In the genomic region with DNA sequence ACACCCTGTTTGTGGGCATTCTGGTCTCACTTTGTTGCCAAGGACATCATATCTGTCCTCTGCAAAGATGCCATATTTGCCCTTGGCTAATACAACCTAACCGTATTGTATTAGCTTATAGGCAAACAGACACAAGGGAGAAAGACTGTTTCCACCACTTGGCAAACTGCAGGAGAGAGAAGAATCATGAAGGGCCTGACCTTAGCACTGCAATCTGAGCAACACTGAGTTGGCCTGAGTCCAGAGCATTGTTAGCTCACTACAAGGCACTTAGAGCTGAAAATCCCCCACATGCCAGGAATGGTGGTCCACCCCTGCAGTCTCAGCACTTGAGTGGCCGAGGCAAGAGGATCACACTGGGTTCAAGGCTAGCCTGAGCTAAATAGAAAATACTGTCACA, we compare ENCODE assay signal across 25 mouse cellular contexts. TPM values are rescaled to one million over a fixed set of nuclear protein-coding genes. Genes with fewer than 3 reads are reported as not detected.
DNase-seq lines count a peak whose midpoint lies in the region; ATAC-seq and TF ChIP-seq lines count a peak whose summit lies in the region.
"Had no signal": no experiment of that assay in that cellular context is flagged by ENCODE, and none has a peak within 500 bp of the region (broad histone marks: within the 10 kb centered on the region; RNA-seq: fewer than 3 reads in every experiment).

No protein-coding gene starts in this region.

- WGBS in heart, embryonic 13.5 days: 48% methylated on average over 2 of the region's 2 CpGs
- WGBS in liver, postnatal 0 days (ENCODE audit: insufficient replicate concordance): 73% methylated on average over 2 of the region's 2 CpGs

- DNase-seq in adrenal gland, adult (ENCODE audit: inconsistent age in 2 of 2, low spot score in 1 of 2): peak; percentile 15 to 58
- no peak for DNase-seq in adrenal gland, adult 18-20 months (ENCODE audit: low spot score in 2 of 2)
- DNase-seq in heart, adult 8-10 months (ENCODE audit: low spot score): no peak
- DNase-seq in retina, postnatal 1 day: peak; percentile 21
- DNase-seq in retina, embryonic 14.5 days (ENCODE audit: low spot score): no peak
- no peak for DNase-seq in liver, postnatal 0 days
- no peak for DNase-seq in kidney, adult 9 months
- DNase-seq: cerebellum, adult 11-12 months; cerebellum, postnatal 14 days; kidney, adult 18-20 months; kidney, postnatal 36 days; left cerebral cortex, postnatal 4 days; lung, postnatal 36 days; right cerebral cortex, postnatal 4 days had no signal

- H3K27me3 ChIP-seq in heart, embryonic 13.5 days (replicated peaks): no peaks in the 10 kb centered on the region
- H3K27me3 ChIP-seq in liver, postnatal 0 days (ENCODE audit: insufficient read depth, low read length): no peaks in the 10 kb centered on the region
- H3K27me3 ChIP-seq: hindbrain, embryonic 12.5 days; midbrain, embryonic 15.5 days; neural tube, embryonic 15.5 days had no signal

- no peak overlapping the region for H3K4me2 ChIP-seq in heart, embryonic 13.5 days
- H3K4me2 ChIP-seq in liver, postnatal 0 days (ENCODE audit: low read depth, low read length): no peak overlapping the region
- H3K4me2 ChIP-seq: hindbrain, embryonic 12.5 days; midbrain, embryonic 15.5 days; neural tube, embryonic 15.5 days had no signal

- TF ChIP-seq CTCF in liver, postnatal 0 days (IDR thresholded peaks at IDR 0.05; ENCODE audit: low read depth): no peak

- no peaks in the 10 kb centered on the region for H3K9me3 ChIP-seq in heart, embryonic 13.5 days
- no peaks in the 10 kb centered on the region for H3K9me3 ChIP-seq in liver, postnatal 0 days (ENCODE audit: low read length)
- H3K9me3 ChIP-seq: forebrain, embryonic 10.5 days; hindbrain, embryonic 12.5 days; midbrain, embryonic 15.5 days; neural tube, embryonic 15.5 days had no signal

- H3K27ac ChIP-seq in heart, embryonic 13.5 days (replicated peaks): peak overlapping the region; percentile 82
- 0 out of 2 replicates have a peak overlapping the region, but pooled peaks have one; percentile 80 for H3K27ac ChIP-seq in liver, postnatal 0 days (ENCODE audit: low read depth)
- H3K27ac ChIP-seq: forebrain, embryonic 10.5 days; hindbrain, embryonic 12.5 days; midbrain, embryonic 15.5 days; neural tube, embryonic 15.5 days had no signal

- no peak for ATAC-seq in heart, embryonic 13.5 days (ENCODE audit: extremely low read depth, insufficient number of reproducible peaks, low FRiP score, low TSS enrichment)
- no peak for ATAC-seq in liver, postnatal 0 days
- ATAC-seq: activated CD4-positive, CD25-positive, alpha-beta regulatory T cell, adult 4 months; CD4-positive, CD25-positive, alpha-beta regulatory T cell, adult 4 months; midbrain, embryonic 15.5 days had no signal

- no peaks in the 10 kb centered on the region for H3K36me3 ChIP-seq in heart, embryonic 13.5 days
- no peaks in the 10 kb centered on the region for H3K36me3 ChIP-seq in liver, postnatal 0 days (replicated peaks; ENCODE audit: insufficient read depth, low read length)
- H3K36me3 ChIP-seq: forebrain, embryonic 10.5 days; hindbrain, embryonic 12.5 days; midbrain, embryonic 15.5 days; neural tube, embryonic 15.5 days had no signal

- H3K9ac ChIP-seq in heart, embryonic 13.5 days: 0 out of 2 replicates have a peak overlapping the region, but pooled peaks have one; percentile 50
- no peak overlapping the region for H3K9ac ChIP-seq in liver, postnatal 0 days (replicated peaks)
- H3K9ac ChIP-seq: hindbrain, embryonic 12.5 days; midbrain, embryonic 15.5 days; neural tube, embryonic 15.5 days had no signal

- H3K4me1 ChIP-seq in heart, embryonic 13.5 days: peaks cover 60% of the 10 kb centered on the region
- H3K4me1 ChIP-seq in liver, postnatal 0 days (ENCODE audit: insufficient read depth): peaks cover 41% of the 10 kb centered on the region

- no peak overlapping the region for H3K4me3 ChIP-seq in heart, embryonic 13.5 days
- no peak overlapping the region for H3K4me3 ChIP-seq in liver, postnatal 0 days (ENCODE audit: low read depth, low read length)
- H3K4me3 ChIP-seq: forebrain, embryonic 10.5 days; hindbrain, embryonic 12.5 days; midbrain, embryonic 15.5 days; myocyte; neural tube, embryonic 15.5 days had no signal

- no peak for TF ChIP-seq EP300 in liver, postnatal 0 days (IDR thresholded peaks at IDR 0.05; ENCODE audit: low read depth)

RNA-seq across cellular contexts. Expression of gene Fam163a, which starts 13.7 kb away (rescaled TPM):
- total RNA-seq in adrenal gland, adult 18-20 months (2021): 10 to 100 TPM in 1 of 2 experiments, 1 to 10 TPM in 1; 8.0 to 10.7 TPM
- 2.0 and 2.5 TPM in 2 replicates for polyA plus RNA-seq in heart, embryonic 13.5 days (2015; fragmentation: Nextera tagmentation; extraction: Ambion mirVana)
- total RNA-seq in heart, adult 8-10 months (2022): under 1 TPM; 0.05 to 0.19 (median 0.09) TPM
- polyA plus RNA-seq in liver, postnatal 0 days (2015; fragmentation: Nextera tagmentation; extraction: Ambion mirVana): 0.05 and 0.07 TPM in 2 replicates
- total RNA-seq: gastrocnemius, adult 18-20 months; liver, adult 2 months; megakaryocyte-erythroid progenitor cell, adult 5-6 weeks had no signal
- polyA plus RNA-seq: activated CD4-positive, CD25-positive, alpha-beta regulatory T cell, adult 4 months; CD4-positive, CD25-positive, alpha-beta regulatory T cell, adult 4 months; myocyte had no signal

Comparison
In these comparisons a context has a peak if more than half of its experiments do, and no peak if none do; other contexts are left out.
1. DNase-seq: peak in adrenal gland, adult (2 of 2) and retina, postnatal 1 day (single experiment); none in adrenal gland, adult 18-20 months (0 of 2), heart, adult 8-10 months (single experiment), retina, embryonic 14.5 days (single experiment), liver, postnatal 0 days (single experiment) and kidney, adult 9 months (single experiment).
2. RNA of gene Fam163a, which starts 13.7 kb away (total RNA-seq): 8.0 to 10.7 TPM in adrenal gland, adult 18-20 months; 0.05 to 0.19 TPM in heart, adult 8-10 months; every median in the first group is over 4 times any median in the second.